Mouse (Mus musculus): ENCODE measurements around the gene Pgm2l1.

The Pgm2l1 gene

GRCm38 (mm10) chr7:100227158-100227875 is at the start of gene Pgm2l1:
TSS of gene Pgm2l1 (plus strand) at chr7:100227394.
- peak; percentile 98 for DNase-seq

- no peak for DNase-seq
Measured at GRCm38 (mm10) chr7:100178016-100178890, 48.9 kb upstream of the Pgm2l1 start.

- no peak for DNase-seq
Measured at GRCm38 (mm10) chr7:100178891-100179233, 48.3 kb upstream of the Pgm2l1 start.

- no peak for DNase-seq
Measured at GRCm38 (mm10) chr7:100179394-100179793, 47.8 kb upstream of the Pgm2l1 start.

GRCm38 (mm10) chr7:100179836-100180407 is 47.3 kb upstream of the Pgm2l1 start:
- DNase-seq = no peak

GRCm38 (mm10) chr7:100181176-100181575 is 46.0 kb upstream of the Pgm2l1 start:
- no peak for DNase-seq

- DNase-seq = no peak
Measured at GRCm38 (mm10) chr7:100181614-100182013, 45.6 kb upstream of the Pgm2l1 start.

- DNase-seq = no peak
Measured at GRCm38 (mm10) chr7:100182388-100182787, 44.8 kb upstream of the Pgm2l1 start.

- peak; percentile 51 for DNase-seq
Measured at GRCm38 (mm10) chr7:100187601-100188000, 39.6 kb upstream of the Pgm2l1 start.

GRCm38 (mm10) chr7:100190167-100190566 is 37.0 kb upstream of the Pgm2l1 start:
- DNase-seq = no peak

- DNase-seq = peak; percentile 73
Measured at GRCm38 (mm10) chr7:100190778-100191177, 36.4 kb upstream of the Pgm2l1 start.

- no peak for DNase-seq
Measured at GRCm38 (mm10) chr7:100201191-100201590, 26.0 kb upstream of the Pgm2l1 start.

- no peak for DNase-seq
Measured at GRCm38 (mm10) chr7:100203616-100204015, 23.6 kb upstream of the Pgm2l1 start.

- no peak for DNase-seq
Measured at GRCm38 (mm10) chr7:100204871-100205270, 22.3 kb upstream of the Pgm2l1 start.

GRCm38 (mm10) chr7:100206144-100206543 is 21.1 kb upstream of the Pgm2l1 start:
- DNase-seq = no peak

- DNase-seq = no peak
Measured at GRCm38 (mm10) chr7:100207886-100208285, 19.3 kb upstream of the Pgm2l1 start.

- DNase-seq = peak; percentile 67
Measured at GRCm38 (mm10) chr7:100214310-100214709, 12.9 kb upstream of the Pgm2l1 start.

GRCm38 (mm10) chr7:100215116-100215732 is 12.0 kb upstream of the Pgm2l1 start:
- DNase-seq = peak; percentile 92

- DNase-seq = no peak
Measured at GRCm38 (mm10) chr7:100215976-100216375, 11.2 kb upstream of the Pgm2l1 start.

GRCm38 (mm10) chr7:100216601-100217565 is 10.3 kb upstream of the Pgm2l1 start:
- no peak for DNase-seq

- DNase-seq = no peak
Measured at GRCm38 (mm10) chr7:100227896-100228525, 817 bp downstream of the Pgm2l1 start.

GRCm38 (mm10) chr7:100228957-100229356 is 1.8 kb downstream of the Pgm2l1 start:
- no peak for DNase-seq
